Mouse (Mus musculus) heart, embryonic 10.5 days (tissue): ENCODE measurements around the gene Znrf3. TPM values are rescaled to one million over a fixed set of nuclear protein-coding genes. Genes with fewer than 3 reads are reported as not detected.

ENCODE experiments used
- DNase-seq: peaks from one replicate; pipeline ENCODE4 v3.0.0-alpha.2; 2017; ENCODE audit warnings: low spot score
- H3K27ac ChIP-seq: fragments of 300-500 bp; sonication (generic); 2 replicates; pipeline ENCODE4 v1.5.1; 2016; ENCODE audit warnings: mild to moderate bottlenecking
- H3K27me3 ChIP-seq: fragments of 300-500 bp; sonication (generic); 2 replicates; pipeline ENCODE4 v1.6.1; 2016; ENCODE audit warnings: mild to moderate bottlenecking; ENCODE audit not compliant: poor library complexity, insufficient read depth, severe bottlenecking
- H3K36me3 ChIP-seq: fragments of 300-500 bp; sonication (generic); 2 replicates; pipeline ENCODE4 v1.6.1; 2016; ENCODE audit warnings: mild to moderate bottlenecking, moderate library complexity
- H3K4me1 ChIP-seq: fragments of 300-500 bp; sonication (generic); 2 replicates; pipeline ENCODE4 v1.6.1; 2016; ENCODE audit warnings: mild to moderate bottlenecking
- H3K4me3 ChIP-seq: fragments of 300-500 bp; sonication (generic); 2 replicates; pipeline ENCODE4 v1.5.1; 2016; ENCODE audit warnings: mild to moderate bottlenecking, moderate library complexity
- H3K9me3 ChIP-seq: fragments of 300-500 bp; sonication (generic); 2 replicates; pipeline ENCODE4 v1.6.1; 2016; ENCODE audit warnings: mild to moderate bottlenecking, moderate library complexity
- WGBS: fragments of 180-500 bp; shearing (Covaris S2); methylation state at CpG from one replicate; pipeline ENCODE4 v1.1.7; 2016; 5-methylcytosine and 5-hydroxymethylcytosine counted together
- polyA plus RNA-seq: library from polyadenylated mRNA; unstranded; fragments of >200 nt; fragmentation: Nextera tagmentation; extraction: Ambion mirVana; gene quantifications from 2 replicates; pipeline ENCODE4 v1.2.1, GENCODE M21; 2016

Znrf3 gene
- polyA plus RNA-seq, 1 experiment from 2014 or later: 9.2 TPM

GRCm38 (mm10) chr11:5244749-5245130 is 199.9 kb downstream of the Znrf3 start:
- Histone ChIP-seq H3K9me3 (no peaks in the 10 kb centered on the region), H3K4me3 (no peak overlapping the region; the same call in 1 of the 2 replicates), H3K4me1 (peaks cover 46% of the 10 kb centered on the region), H3K36me3 (peaks cover 22% of the 10 kb centered on the region), H3K27me3 (no peaks in the 10 kb centered on the region), H3K27ac (peak overlapping the region; percentile 70; the same call in 1 of the 2 replicates)
- DNase-seq: no peak
- 55% methylated on average over 8 of the region's 8 CpGs for WGBS

- DNase-seq: no peak
- Histone ChIP-seq H3K4me1 (peaks cover 52% of the 10 kb centered on the region), H3K9me3 (no peaks in the 10 kb centered on the region), H3K27me3 (no peaks in the 10 kb centered on the region), H3K27ac (peak overlapping the region; percentile 70), H3K4me3 (peak overlapping the region; percentile 15; the same call in 1 of the 2 replicates), H3K36me3 (peaks cover 22% of the 10 kb centered on the region)
- WGBS: 51% methylated on average over 24 of the region's 24 CpGs
Observed at GRCm38 (mm10) chr11:5243812-5244748, 200.6 kb downstream of the Znrf3 start.

- no peaks in the 10 kb centered on the region for H3K27me3 ChIP-seq
- 91% methylated on average over 7 of the region's 7 CpGs for WGBS
- no peak overlapping the region for H3K4me3 ChIP-seq
- H3K27ac ChIP-seq: no peak overlapping the region
- peaks cover 54% of the 10 kb centered on the region for H3K4me1 ChIP-seq
- no peak for DNase-seq
- peaks cover 24% of the 10 kb centered on the region for H3K36me3 ChIP-seq
- no peaks in the 10 kb centered on the region for H3K9me3 ChIP-seq
Observed at GRCm38 (mm10) chr11:5243208-5243607, 201.4 kb downstream of the Znrf3 start.

DNA sequence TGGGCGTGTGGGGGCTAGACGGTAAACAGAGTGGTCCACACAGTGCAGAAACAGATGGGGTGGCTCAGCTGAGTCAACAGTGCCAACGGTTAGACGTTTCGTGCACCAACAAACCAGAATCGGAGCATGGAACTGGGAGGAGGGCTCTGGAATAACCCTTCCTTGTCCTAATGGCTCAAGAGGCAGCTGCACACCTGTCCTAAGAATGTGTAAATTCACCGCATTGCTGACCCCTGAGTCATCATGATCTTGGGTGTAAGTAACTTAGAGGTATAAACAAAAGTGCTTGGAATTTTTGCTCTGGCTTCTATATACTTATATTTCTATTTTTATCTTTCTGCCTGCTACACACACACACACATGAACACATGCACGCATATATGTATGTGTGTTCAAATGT is 202.5 kb downstream of the Znrf3 start:
- 94% methylated on average over 8 of the region's 8 CpGs for WGBS
- Histone ChIP-seq H3K27ac (no peak overlapping the region), H3K9me3 (no peaks in the 10 kb centered on the region), H3K4me1 (peaks cover 55% of the 10 kb centered on the region), H3K27me3 (no peaks in the 10 kb centered on the region), H3K36me3 (peaks cover 34% of the 10 kb centered on the region), H3K4me3 (no peak overlapping the region)
- no peak for DNase-seq

DNA sequence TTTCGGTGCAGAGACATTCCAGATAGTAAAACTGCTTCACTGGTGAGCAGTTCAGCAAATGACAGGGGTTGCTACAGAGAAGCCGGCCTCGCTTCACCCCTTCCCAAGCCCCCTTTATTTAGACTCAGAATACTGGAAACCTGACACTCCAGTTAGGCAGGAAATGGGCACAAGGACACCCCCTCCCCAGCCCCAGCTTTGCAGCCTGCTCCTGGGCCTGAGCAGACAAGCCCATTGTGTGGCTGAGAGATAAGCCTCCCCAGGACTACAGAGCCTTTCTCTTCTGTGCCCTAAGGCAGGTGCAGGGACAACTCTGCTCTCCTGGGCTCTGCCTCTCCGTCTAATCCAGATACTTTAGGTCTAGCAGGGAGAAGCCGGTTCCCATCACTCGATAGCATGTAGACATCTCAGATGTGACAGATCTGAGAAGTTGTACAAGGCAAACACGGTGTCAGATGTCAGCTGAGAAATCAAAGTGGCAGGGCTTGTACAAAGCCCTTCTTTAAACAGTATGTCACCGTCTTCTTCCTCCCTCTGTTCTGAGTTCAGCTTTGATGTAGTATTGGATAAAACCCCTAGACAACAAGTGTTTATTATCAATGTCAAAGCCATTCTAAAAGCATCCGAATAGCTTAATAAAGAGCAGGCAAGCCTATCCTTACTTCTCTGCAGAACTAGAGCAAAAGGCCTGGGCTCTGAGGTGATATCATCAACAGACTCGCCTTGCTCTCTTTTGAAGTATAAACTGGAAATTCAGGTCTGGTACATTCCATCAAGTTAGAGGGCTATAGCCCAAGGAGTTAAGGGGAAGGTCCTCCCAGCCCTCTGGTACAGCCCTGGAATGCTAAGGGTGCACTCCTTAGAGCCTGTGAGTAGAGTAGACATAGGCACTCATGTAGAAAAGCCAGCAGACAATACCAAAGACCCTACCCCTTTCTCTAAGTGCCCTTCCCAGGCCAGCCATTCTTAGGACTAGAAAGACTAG is 204.6 kb downstream of the Znrf3 start:
- Histone ChIP-seq H3K4me1 (peaks cover 50% of the 10 kb centered on the region), H3K27me3 (no peaks in the 10 kb centered on the region), H3K27ac (peak overlapping the region; percentile 79), H3K4me3 (peak overlapping the region; percentile 2; the same call in 1 of the 2 replicates), H3K9me3 (no peaks in the 10 kb centered on the region), H3K36me3 (peaks cover 38% of the 10 kb centered on the region)
- DNase-seq: peak; percentile 81
- WGBS: 8% methylated on average over 10 of the region's 10 CpGs

Other genes starting within 250 kb of the Znrf3 start
- gene Kremen1, start 183.3 kb downstream of the Znrf3 start, polyA plus RNA-seq: 18.3 and 34.4 TPM in 2 replicates
- 131 and 174 TPM in 2 replicates for gene Xbp1, start 75.8 kb upstream of the Znrf3 start, polyA plus RNA-seq
- 14.7 and 23.4 TPM in 2 replicates for gene Ccdc117, start 97.3 kb upstream of the Znrf3 start, polyA plus RNA-seq
- gene Ankrd36, start 124.8 kb upstream of the Znrf3 start, polyA plus RNA-seq: 0.38 and 0.97 TPM in 2 replicates